8 mouse cellular contexts compared by ENCODE assay signal in genomic region chr17:17449441-17449770, GRCm38 (mm10). TPM values are rescaled to one million over a fixed set of nuclear protein-coding genes. Genes with fewer than 3 reads are reported as not detected.
A peak's percentile ranks its signal among the peaks of the same experiment; 100 is the strongest.
DNase-seq lines count a peak whose midpoint lies in the region; ATAC-seq and TF ChIP-seq lines count a peak whose summit lies in the region.

No protein-coding gene starts in this region.

- H3K27me3 ChIP-seq in limb, embryonic 11.5 days (ENCODE audit: control insufficient read depth, insufficient read depth, low read length) = no peaks in the 10 kb centered on the region
- no peaks in the 10 kb centered on the region for H3K27me3 ChIP-seq in midbrain, postnatal 0 days (ENCODE audit: insufficient read depth, low read length)

- H3K4me3 ChIP-seq in limb, embryonic 11.5 days (ENCODE audit: low read depth, low read length) = no peak overlapping the region
- H3K4me3 ChIP-seq in midbrain, postnatal 0 days (ENCODE audit: low read depth, low read length) = peak overlapping the region; percentile 43

- ATAC-seq in limb, embryonic 11.5 days (ENCODE audit: insufficient number of reproducible peaks, low FRiP score, low TSS enrichment, low read depth) = no peak
- ATAC-seq in midbrain, postnatal 0 days (ENCODE audit: low FRiP score) = peak; percentile 36; the same call in 1 of the 2 replicates

- intact Hi-C loops in heart, postnatal 14 days (cut with DNase I) = no loop called here

- DNase-seq in right cerebral cortex, adult 2 months (ENCODE audit: low spot score in 2 of 2) = peak; percentile 4 to 8
- DNase-seq in right cerebral cortex, postnatal 4 days = no peak
- DNase-seq in embryo, embryonic 9.5 days (ENCODE audit: extremely low spot score) = peak; percentile 21
- DNase-seq in heart, postnatal 14 days = peak; percentile 6 to 14
- DNase-seq in limb, embryonic 11.5 days (ENCODE audit: low spot score) = no peak
- peak; percentile 30 for DNase-seq in midbrain, postnatal 0 days (ENCODE audit: low spot score)
- DNase-seq in thymus, postnatal 25 days = no peak
- no peak for DNase-seq in gastrocnemius, postnatal 25 days

- peaks cover 5% of the 10 kb centered on the region; the same call in 1 of the 2 replicates for H3K4me1 ChIP-seq in limb, embryonic 11.5 days (ENCODE audit: control insufficient read depth, insufficient read depth, low read length)
- no peaks in the 10 kb centered on the region for H3K4me1 ChIP-seq in midbrain, postnatal 0 days (ENCODE audit: insufficient read depth, low read length)

- no peak overlapping the region for H3K4me2 ChIP-seq in limb, embryonic 11.5 days (ENCODE audit: low read depth, severe bottlenecking)
- H3K4me2 ChIP-seq in midbrain, postnatal 0 days (ENCODE audit: low read depth, low read length, poor library complexity, severe bottlenecking) = peak overlapping the region; percentile 59

- H3K36me3 ChIP-seq in limb, embryonic 11.5 days (ENCODE audit: control insufficient read depth, insufficient read depth, low read length) = no peaks in the 10 kb centered on the region
- H3K36me3 ChIP-seq in midbrain, postnatal 0 days (ENCODE audit: insufficient read depth, low read length) = no peaks in the 10 kb centered on the region

- no peak overlapping the region for H3K9ac ChIP-seq in limb, embryonic 11.5 days (ENCODE audit: low read length)
- H3K9ac ChIP-seq in midbrain, postnatal 0 days (replicated peaks; ENCODE audit: low read length, poor library complexity, severe bottlenecking) = peak overlapping the region; percentile 58; the same call in 1 of the 2 replicates

- no peaks in the 10 kb centered on the region for H3K9me3 ChIP-seq in limb, embryonic 11.5 days (ENCODE audit: control insufficient read depth, low read length)
- no peaks in the 10 kb centered on the region for H3K9me3 ChIP-seq in midbrain, postnatal 0 days (ENCODE audit: low read length)

- H3K27ac ChIP-seq in limb, embryonic 11.5 days (replicated peaks; ENCODE audit: low read depth, low read length) = 0 out of 2 replicates have a peak overlapping the region, but pooled peaks have one; percentile 72
- peak overlapping the region; percentile 67 for H3K27ac ChIP-seq in midbrain, postnatal 0 days (ENCODE audit: low read depth, low read length)

- no peak for TF ChIP-seq CTCF in midbrain, postnatal 0 days (IDR thresholded peaks at IDR 0.05)

- 19% methylated on average over 5 of the region's 5 CpGs for WGBS in limb, embryonic 11.5 days
- 5% methylated on average over 5 of the region's 5 CpGs for WGBS in midbrain, postnatal 0 days

RNA-seq across cellular contexts. Expression of gene Lix1, which starts 46.9 kb away (rescaled TPM):
- 1 to 10 TPM; 6.5 to 6.9 TPM for total RNA-seq in heart, postnatal 14 days (2021)
- 98.9 and 104 TPM in 2 replicates for polyA plus RNA-seq in limb, embryonic 11.5 days (2014; fragmentation: Nextera tagmentation; extraction: Ambion mirVana)
- 11.4 and 11.9 TPM in 2 replicates for total RNA-seq in midbrain, postnatal 0 days (2014; rRNA removed)
- 10.9 and 12.9 TPM in 2 replicates for polyA plus RNA-seq in midbrain, postnatal 0 days (2015; fragmentation: Nextera tagmentation; extraction: Ambion mirVana)
- total RNA-seq in gastrocnemius, postnatal 25 days (2021) = 1 to 10 TPM; 2.2 to 2.6 TPM

Comparison
In these comparisons a context has a peak if more than half of its experiments do, and no peak if none do; other contexts are left out.
1. DNase-seq: peak in right cerebral cortex, adult 2 months (2 of 2), embryo, embryonic 9.5 days (single experiment), heart, postnatal 14 days (2 of 2) and midbrain, postnatal 0 days (single experiment); none in right cerebral cortex, postnatal 4 days (single experiment), limb, embryonic 11.5 days (single experiment), thymus, postnatal 25 days (single experiment) and gastrocnemius, postnatal 25 days (single experiment).